Mouse (Mus musculus): ENCODE measurements around the gene Pdgfd. TPM values are rescaled to one million over a fixed set of nuclear protein-coding genes. Genes with fewer than 3 reads are reported as not detected.

Gene Pdgfd
- total and polyA plus RNA-seq, 3 experiments = not detected

DNA sequence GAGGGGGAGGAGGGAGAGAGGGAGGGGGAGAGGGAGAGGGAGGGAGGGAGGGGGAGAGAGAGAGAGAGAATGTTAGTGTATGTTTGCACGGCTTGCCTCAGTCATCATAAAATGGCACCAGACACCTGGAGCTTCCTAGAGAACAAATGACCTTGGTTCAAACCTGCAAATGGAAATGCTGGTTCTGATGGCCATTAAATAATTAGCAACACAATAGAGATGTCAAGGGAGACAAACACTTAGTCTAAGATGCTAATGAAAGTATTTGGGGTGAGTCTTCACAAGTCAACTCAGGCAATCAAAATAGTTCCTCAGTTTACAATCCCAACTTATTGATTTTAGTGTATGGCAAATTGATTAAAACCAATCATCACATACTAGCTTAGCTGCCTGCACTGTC, 198.2 kb downstream of the Pdgfd start:
- H3K79me2 ChIP-seq (replicated peaks; ENCODE audit: control insufficient read depth, extremely low read depth, insufficient read depth, poor library complexity, severe bottlenecking) = no peaks in the 10 kb centered on the region
- in situ Hi-C loops (cut with MboI; ENCODE audit: low pct_ligation_motif_present, low pct_unique_long_range_greater_than_20kb, low sequenced_read_pairs) (no loop called here), dilution Hi-C loops (cut with MboI; ENCODE audit: extremely low pct_ligation_motif_present, extremely low pct_unique_long_range_greater_than_20kb, low sequenced_read_pairs) (no loop called here)
- H3K9ac ChIP-seq (ENCODE audit: insufficient read depth, low read depth) = no peak overlapping the region
- H3K9me3 ChIP-seq (replicated peaks; ENCODE audit: low read length) = no peaks in the 10 kb centered on the region
- TF ChIP-seq PAX5 (IDR thresholded peaks at IDR 0.05; ENCODE audit: low read length) (no peak), MAX (IDR thresholded peaks at IDR 0.05; ENCODE audit: low read length) (no peak), SIN3A (IDR thresholded peaks at IDR 0.05; ENCODE audit: low read length) (no peak), ZNF384 (IDR thresholded peaks at IDR 0.05; ENCODE audit: low read depth, low read length) (no peak), CTCF (conservative IDR thresholded peaks at IDR 0.05 in 1 of 2, IDR thresholded peaks at IDR 0.05 in 1 of 2; ENCODE audit: low read depth in 2 of 2, low read length in 2 of 2) (no peak), USF1 (IDR thresholded peaks at IDR 0.05; ENCODE audit: low read depth, low read length) (no peak), TBP (conservative IDR thresholded peaks at IDR 0.05; ENCODE audit: low read depth, low read length) (no peak), MXI1 (IDR thresholded peaks at IDR 0.05; ENCODE audit: low read depth, low read length) (no peak), JUND (conservative IDR thresholded peaks at IDR 0.05; ENCODE audit: low read depth, low read length) (no peak), EP300 (IDR thresholded peaks at IDR 0.05; ENCODE audit: low read length) (no peak), ZC3H11A (IDR thresholded peaks at IDR 0.05; ENCODE audit: low read depth, low read length) (no peak), MAFK (IDR thresholded peaks at IDR 0.05; ENCODE audit: insufficient replicate concordance, low read length) (no peak), CHD1 (IDR thresholded peaks at IDR 0.05; ENCODE audit: low read depth, low read length) (no peak), MEF2A (IDR thresholded peaks at IDR 0.05; ENCODE audit: borderline replicate concordance, low read depth, low read length) (no peak), GABPA (IDR thresholded peaks at IDR 0.05; ENCODE audit: insufficient replicate concordance, low read depth, low read length) (no peak), ETS1 (conservative IDR thresholded peaks at IDR 0.05; ENCODE audit: low read depth, low read length) (no peak), NRF1 (IDR thresholded peaks at IDR 0.05; ENCODE audit: low read depth, low read length) (no peak), POLR2A (IDR thresholded peaks at IDR 0.05; ENCODE audit: low read depth, low read length) (no peak), MAZ (IDR thresholded peaks at IDR 0.05; ENCODE audit: low read depth, low read length) (no peak)
- H3K27me3 ChIP-seq (replicated peaks) = no peaks in the 10 kb centered on the region
- H3K4me3 ChIP-seq (replicated peaks in 1 of 3; ENCODE audit: low read depth in 2 of 3, low read length in 2 of 3, poor library complexity in 1 of 3) = no peak overlapping the region
- no peaks in the 10 kb centered on the region for H3K36me3 ChIP-seq (replicated peaks in 1 of 2; ENCODE audit: control insufficient read depth in 1 of 2, insufficient read depth in 1 of 2, low read length in 1 of 2)
- no peak for DNase-seq (ENCODE audit: extremely low read depth)
- H3K27ac ChIP-seq (ENCODE audit: insufficient read depth, low read depth) = no peak overlapping the region
- H3K4me1 ChIP-seq (ENCODE audit: control insufficient read depth in 1 of 2, insufficient read depth in 2 of 2) = no peaks in the 10 kb centered on the region
- no peak overlapping the region for H3K4me2 ChIP-seq (ENCODE audit: insufficient read depth, low read depth, poor library complexity, severe bottlenecking)

DNA sequence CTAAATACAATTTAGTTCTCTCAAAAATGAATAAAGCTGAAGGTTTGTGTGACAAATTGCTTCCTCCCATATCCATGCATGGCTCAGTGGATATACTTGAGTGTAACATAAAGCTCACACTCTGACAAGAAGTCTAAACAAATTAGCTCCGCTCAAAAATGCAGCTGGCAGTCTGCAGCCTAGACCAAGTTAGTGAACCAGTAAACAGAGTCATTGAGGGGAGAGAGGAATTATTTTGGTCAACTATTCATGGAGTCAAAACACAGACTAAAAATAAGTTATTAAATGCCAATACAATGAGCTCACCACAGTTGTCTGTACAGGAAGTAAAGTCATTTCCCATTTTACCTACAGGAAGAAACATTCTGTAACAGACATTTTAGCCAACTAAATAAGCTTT, 233.4 kb downstream of the Pdgfd start:
- Histone ChIP-seq H3K79me2 (replicated peaks; ENCODE audit: control insufficient read depth, extremely low read depth, insufficient read depth, poor library complexity, severe bottlenecking) (no peaks in the 10 kb centered on the region), H3K4me3 (replicated peaks in 1 of 3; ENCODE audit: low read depth in 2 of 3, low read length in 2 of 3, poor library complexity in 1 of 3) (no peak overlapping the region), H3K27me3 (replicated peaks) (no peaks in the 10 kb centered on the region), H3K27ac (ENCODE audit: insufficient read depth, low read depth) (no peak overlapping the region), H3K9me3 (replicated peaks; ENCODE audit: low read length) (no peaks in the 10 kb centered on the region), H3K4me2 (ENCODE audit: insufficient read depth, low read depth, poor library complexity, severe bottlenecking) (no peak overlapping the region), H3K9ac (ENCODE audit: insufficient read depth, low read depth) (no peak overlapping the region), H3K4me1 (ENCODE audit: control insufficient read depth in 1 of 2, insufficient read depth in 2 of 2) (peaks cover 0 to 4% of the 10 kb centered on the region in 2 experiments; a peak in 1 of 4 replicates), H3K36me3 (replicated peaks in 1 of 2; ENCODE audit: control insufficient read depth in 1 of 2, insufficient read depth in 1 of 2, low read length in 1 of 2) (no peaks in the 10 kb centered on the region)
- no peak for DNase-seq (ENCODE audit: extremely low read depth)
- no peak for TF ChIP-seq SIN3A (IDR thresholded peaks at IDR 0.05; ENCODE audit: low read length)
- TF ChIP-seq ZMIZ1 (IDR thresholded peaks at IDR 0.05; ENCODE audit: low read depth, low read length) = no peak
- TF ChIP-seq E2F4 (IDR thresholded peaks at IDR 0.05; ENCODE audit: insufficient replicate concordance, low read depth, low read length) = no peak
- no peak for TF ChIP-seq NELFE (IDR thresholded peaks at IDR 0.05; ENCODE audit: low read depth, low read length)
- TF ChIP-seq POLR2A (IDR thresholded peaks at IDR 0.05; ENCODE audit: low read depth, low read length) = no peak
- TF ChIP-seq CHD1 (IDR thresholded peaks at IDR 0.05; ENCODE audit: low read depth, low read length) = no peak
- no peak for TF ChIP-seq SMC3 (IDR thresholded peaks at IDR 0.05; ENCODE audit: low read depth, low read length)
- TF ChIP-seq KAT2A (IDR thresholded peaks at IDR 0.05; ENCODE audit: insufficient replicate concordance, low read length) = no peak
- TF ChIP-seq EP300 (IDR thresholded peaks at IDR 0.05; ENCODE audit: low read length) = no peak
- no peak for TF ChIP-seq TBP (conservative IDR thresholded peaks at IDR 0.05; ENCODE audit: low read depth, low read length)
- no peak for TF ChIP-seq RCOR1 (conservative IDR thresholded peaks at IDR 0.05; ENCODE audit: low read depth, low read length)
- no peak for TF ChIP-seq JUND (conservative IDR thresholded peaks at IDR 0.05; ENCODE audit: low read depth, low read length)
- TF ChIP-seq ETS1 (conservative IDR thresholded peaks at IDR 0.05; ENCODE audit: low read depth, low read length) = no peak
- TF ChIP-seq USF2 (conservative IDR thresholded peaks at IDR 0.05; ENCODE audit: low read depth, low read length) = no peak
- TF ChIP-seq BHLHE40 (IDR thresholded peaks at IDR 0.05; ENCODE audit: low read depth, low read length) = no peak
- TF ChIP-seq MAZ (IDR thresholded peaks at IDR 0.05; ENCODE audit: low read depth, low read length) = no peak
- TF ChIP-seq ZC3H11A (IDR thresholded peaks at IDR 0.05; ENCODE audit: low read depth, low read length) = no peak
- no peak for TF ChIP-seq UBTF (IDR thresholded peaks at IDR 0.05; ENCODE audit: low read depth, low read length)
- in situ Hi-C loops (cut with MboI; ENCODE audit: low pct_ligation_motif_present, low pct_unique_long_range_greater_than_20kb, low sequenced_read_pairs) (no loop called here), dilution Hi-C loops (cut with MboI; ENCODE audit: extremely low pct_ligation_motif_present, extremely low pct_unique_long_range_greater_than_20kb, low sequenced_read_pairs) (no loop called here)
